Comparison of ENCODE assay signal across 8 mouse cellular contexts in genomic region chr7:45052181-45052861, GRCm38 (mm10). TPM values are rescaled to one million over a fixed set of nuclear protein-coding genes. Genes with fewer than 3 reads are reported as not detected.
DNase-seq lines count a peak whose midpoint lies in the region; ATAC-seq lines count a peak whose summit lies in the region.

No protein-coding gene starts in this region.

- peak; percentile 82 for DNase-seq in cerebellum, adult 11-12 months
- DNase-seq in gastrocnemius, postnatal 25 days = peak; percentile 52
- peak; percentile 30 to 35 for DNase-seq in kidney, adult 8-10 months
- peak; percentile 32 to 68 for DNase-seq in thymus, postnatal 36 days

- H3K27me3 ChIP-seq in megakaryocyte, embryonic 14.5 days (replicated peaks) = no peaks in the 10 kb centered on the region
- H3K27me3 ChIP-seq in liver, embryonic 12.5 days (replicated peaks) = no peaks in the 10 kb centered on the region
- no peaks in the 10 kb centered on the region for H3K27me3 ChIP-seq in neural tube, embryonic 13.5 days

- peaks cover 41% of the 10 kb centered on the region for H3K36me3 ChIP-seq in megakaryocyte, embryonic 14.5 days (replicated peaks; ENCODE audit: low read length)
- peaks cover 31% of the 10 kb centered on the region for H3K36me3 ChIP-seq in liver, embryonic 12.5 days
- H3K36me3 ChIP-seq in neural tube, embryonic 13.5 days = peaks cover 35% of the 10 kb centered on the region

- no peak for ATAC-seq in megakaryocyte, adult 5-6 weeks (ENCODE audit: poor library complexity, severe bottlenecking)
- ATAC-seq in liver, embryonic 12.5 days = no peak
- ATAC-seq in neural tube, embryonic 13.5 days (ENCODE audit: low read depth) = no peak

- peak overlapping the region; percentile 91 for H3K4me3 ChIP-seq in megakaryocyte, embryonic 14.5 days (replicated peaks)
- peak overlapping the region; percentile 80 for H3K4me3 ChIP-seq in liver, embryonic 12.5 days
- peak overlapping the region; percentile 89 for H3K4me3 ChIP-seq in neural tube, embryonic 13.5 days

- peak overlapping the region; percentile 94 for H3K27ac ChIP-seq in liver, embryonic 12.5 days
- H3K27ac ChIP-seq in neural tube, embryonic 13.5 days (replicated peaks) = peak overlapping the region; percentile 100

- no peaks in the 10 kb centered on the region for H3K9me3 ChIP-seq in megakaryocyte, embryonic 14.5 days
- H3K9me3 ChIP-seq in liver, embryonic 12.5 days (replicated peaks) = no peaks in the 10 kb centered on the region
- H3K9me3 ChIP-seq in neural tube, embryonic 13.5 days = no peaks in the 10 kb centered on the region

- peak overlapping the region; percentile 84 for H3K9ac ChIP-seq in liver, embryonic 12.5 days
- peak overlapping the region; percentile 94 for H3K9ac ChIP-seq in neural tube, embryonic 13.5 days

- 1% methylated on average over 38 of the region's 38 CpGs for WGBS in liver, embryonic 12.5 days (ENCODE audit: insufficient replicate concordance)
- WGBS in neural tube, embryonic 13.5 days = under 1% methylated on average over 38 of the region's 38 CpGs

- H3K4me2 ChIP-seq in liver, embryonic 12.5 days = peak overlapping the region; percentile 98
- peak overlapping the region; percentile 99 for H3K4me2 ChIP-seq in neural tube, embryonic 13.5 days

- H3K4me1 ChIP-seq in megakaryocyte, embryonic 14.5 days = peaks cover 59% of the 10 kb centered on the region
- H3K4me1 ChIP-seq in liver, embryonic 12.5 days = peaks cover 43% of the 10 kb centered on the region
- peaks cover 32% of the 10 kb centered on the region for H3K4me1 ChIP-seq in neural tube, embryonic 13.5 days (replicated peaks)

RNA-seq across cellular contexts. Expression of gene Prr12, which starts 0.4 kb away (rescaled TPM):
- polyA plus RNA-seq in megakaryocyte, embryonic 14.5 days (2012; ENCODE audit: insufficient read depth, low replicate concordance) = 63.6 and 73.6 TPM in 2 replicates
- total RNA-seq in megakaryocyte, adult 5-6 weeks (2015) = 15.4 and 16.3 TPM in 2 replicates
- 1.9 and 3.0 TPM in 2 replicates for total RNA-seq in megakaryocyte, adult 5-6 weeks (2017)
- total RNA-seq in gastrocnemius, postnatal 25 days (2021) = 10 to 100 TPM; 14.1 to 16.1 TPM
- 3.0 and 4.1 TPM in 2 replicates for polyA plus RNA-seq in liver, embryonic 12.5 days (2016; fragmentation: Nextera tagmentation; extraction: Ambion mirVana)
- polyA plus RNA-seq in neural tube, embryonic 13.5 days (2015; fragmentation: Nextera tagmentation; extraction: Ambion mirVana) = 12.3 and 15.1 TPM in 2 replicates

RNA-seq across cellular contexts. Expression of gene Nosip, which starts 9.9 kb away (rescaled TPM):
- polyA plus RNA-seq in megakaryocyte, embryonic 14.5 days (2012; ENCODE audit: insufficient read depth, low replicate concordance) = 150 and 186 TPM in 2 replicates
- total RNA-seq in megakaryocyte, adult 5-6 weeks (2015) = 41.4 and 46.3 TPM in 2 replicates
- 54.2 and 56.8 TPM in 2 replicates for total RNA-seq in megakaryocyte, adult 5-6 weeks (2017)
- 10 to 100 TPM; 30.8 to 31.6 TPM for total RNA-seq in gastrocnemius, postnatal 25 days (2021)
- polyA plus RNA-seq in liver, embryonic 12.5 days (2016; fragmentation: Nextera tagmentation; extraction: Ambion mirVana) = 31.6 and 38.7 TPM in 2 replicates
- 58.9 and 65.6 TPM in 2 replicates for polyA plus RNA-seq in neural tube, embryonic 13.5 days (2015; fragmentation: Nextera tagmentation; extraction: Ambion mirVana)

RNA-seq across cellular contexts. Expression of gene Prrg2, which starts 10.2 kb away (rescaled TPM):
- 91.5 and 106 TPM in 2 replicates for polyA plus RNA-seq in megakaryocyte, embryonic 14.5 days (2012; ENCODE audit: insufficient read depth, low replicate concordance)
- 6.6 and 8.9 TPM in 2 replicates for total RNA-seq in megakaryocyte, adult 5-6 weeks (2015)
- total RNA-seq in megakaryocyte, adult 5-6 weeks (2017) = 5.4 TPM in 2 replicates
- 1 to 10 TPM; 6.9 to 9.1 TPM for total RNA-seq in gastrocnemius, postnatal 25 days (2021)
- 8.5 and 8.6 TPM in 2 replicates for polyA plus RNA-seq in liver, embryonic 12.5 days (2016; fragmentation: Nextera tagmentation; extraction: Ambion mirVana)
- polyA plus RNA-seq in neural tube, embryonic 13.5 days (2015; fragmentation: Nextera tagmentation; extraction: Ambion mirVana) = 16.8 and 17.2 TPM in 2 replicates

RNA-seq across cellular contexts. Expression of gene Rras, which starts 34.6 kb away (rescaled TPM):
- polyA plus RNA-seq in megakaryocyte, embryonic 14.5 days (2012; ENCODE audit: insufficient read depth, low replicate concordance) = 26.5 and 83.1 TPM in 2 replicates
- total RNA-seq in megakaryocyte, adult 5-6 weeks (2015) = 77.1 and 78.6 TPM in 2 replicates
- total RNA-seq in megakaryocyte, adult 5-6 weeks (2017) = 12.7 and 14.1 TPM in 2 replicates
- 10 to 100 TPM; 22.5 to 30.6 TPM for total RNA-seq in gastrocnemius, postnatal 25 days (2021)
- polyA plus RNA-seq in liver, embryonic 12.5 days (2016; fragmentation: Nextera tagmentation; extraction: Ambion mirVana) = 13.9 and 15.5 TPM in 2 replicates
- polyA plus RNA-seq in neural tube, embryonic 13.5 days (2015; fragmentation: Nextera tagmentation; extraction: Ambion mirVana) = 15.0 and 16.5 TPM in 2 replicates

RNA-seq across cellular contexts. Expression of gene Scaf1, which starts 36.2 kb away (rescaled TPM):
- polyA plus RNA-seq in megakaryocyte, embryonic 14.5 days (2012; ENCODE audit: insufficient read depth, low replicate concordance) = 219 and 387 TPM in 2 replicates
- 22.2 and 23.0 TPM in 2 replicates for total RNA-seq in megakaryocyte, adult 5-6 weeks (2015)
- total RNA-seq in megakaryocyte, adult 5-6 weeks (2017) = 9.6 and 12.2 TPM in 2 replicates
- 10 to 100 TPM; 35.8 to 38.1 TPM for total RNA-seq in gastrocnemius, postnatal 25 days (2021)
- 19.0 and 21.4 TPM in 2 replicates for polyA plus RNA-seq in liver, embryonic 12.5 days (2016; fragmentation: Nextera tagmentation; extraction: Ambion mirVana)
- 46.2 and 47.2 TPM in 2 replicates for polyA plus RNA-seq in neural tube, embryonic 13.5 days (2015; fragmentation: Nextera tagmentation; extraction: Ambion mirVana)
